ENCODE assay signal across 12 mouse cellular contexts in genomic region chr2:128265014-128265990, GRCm38 (mm10).
A peak's percentile ranks its signal among the peaks of the same experiment; 100 is the strongest.
DNase-seq lines count a peak whose midpoint lies in the region; ATAC-seq and TF ChIP-seq lines count a peak whose summit lies in the region.
"Had no signal": no experiment of that assay in that cellular context is flagged by ENCODE, and none has a peak within 500 bp of the region (broad histone marks: within the 10 kb centered on the region; RNA-seq: fewer than 3 reads in every experiment).

No protein-coding gene starts in this region.

- peaks cover 16% of the 10 kb centered on the region for H3K4me1 ChIP-seq in heart, embryonic 10.5 days
- no peaks in the 10 kb centered on the region for H3K4me1 ChIP-seq in MEL (ENCODE audit: control insufficient read depth in 1 of 2, insufficient read depth in 2 of 2, low read length in 2 of 2)
- peaks cover 4% of the 10 kb centered on the region for H3K4me1 ChIP-seq in lung, embryonic 15.5 days
- H3K4me1 ChIP-seq: liver, embryonic 12.5 days had no signal

- TF ChIP-seq CTCF in MEL (IDR thresholded peaks at IDR 0.05 in 2 of 3, conservative IDR thresholded peaks at IDR 0.05 in 1 of 3; ENCODE audit: control insufficient read depth in 1 of 3, insufficient read depth in 1 of 3, low read depth in 2 of 3, low read length in 3 of 3, poor library complexity in 1 of 3, severe bottlenecking in 1 of 3): no peak

- 0 out of 2 replicates have a peak, but pooled peaks cover 3% of the 10 kb centered on the region for H3K27me3 ChIP-seq in heart, embryonic 10.5 days (ENCODE audit: insufficient read depth, poor library complexity, severe bottlenecking)
- H3K27me3 ChIP-seq in MEL (ENCODE audit: control insufficient read depth in 1 of 2, insufficient read depth in 2 of 2, low read length in 2 of 2): peaks cover 0 to 2% of the 10 kb centered on the region in 2 experiments; a peak in 3 of 4 replicates
- H3K27me3 ChIP-seq in lung, embryonic 15.5 days: no peaks in the 10 kb centered on the region
- H3K27me3 ChIP-seq: liver, embryonic 12.5 days had no signal

- no peaks in the 10 kb centered on the region for H3K36me3 ChIP-seq in heart, embryonic 10.5 days
- H3K36me3 ChIP-seq in MEL (ENCODE audit: control insufficient read depth in 1 of 2, insufficient read depth in 2 of 2, low read length in 2 of 2): no peaks in the 10 kb centered on the region
- no peaks in the 10 kb centered on the region for H3K36me3 ChIP-seq in lung, embryonic 15.5 days
- H3K36me3 ChIP-seq: liver, embryonic 12.5 days had no signal

- peak overlapping the region; percentile 0; the same call in 1 of the 2 replicates for H3K27ac ChIP-seq in heart, embryonic 10.5 days
- no peak overlapping the region for H3K27ac ChIP-seq in MEL (ENCODE audit: control insufficient read depth, low read depth, low read length)
- peak overlapping the region; percentile 79 for H3K27ac ChIP-seq in lung, embryonic 15.5 days
- H3K27ac ChIP-seq: liver, embryonic 12.5 days had no signal

- intact Hi-C loops in heart, postnatal 25 days (cut with DNase I): no loop called here
- intact Hi-C loops in heart, postnatal 36 days (cut with DNase I): no loop called here

- H3K79me2 ChIP-seq in MEL (ENCODE audit: control insufficient read depth, insufficient read depth, low read length, poor library complexity): no peaks in the 10 kb centered on the region

- no peak for DNase-seq in heart, embryonic 10.5 days (ENCODE audit: low spot score)
- no peak for DNase-seq in heart, postnatal 25 days (ENCODE audit: low spot score)
- no peak for DNase-seq in MEL (ENCODE audit: low read depth, low spot score)
- DNase-seq in kidney, adult 18-20 months: peak; percentile 55
- no peak for DNase-seq in cerebellum, adult 11-12 months
- no peak for DNase-seq in heart, postnatal 36 days
- no peak for DNase-seq in ovary, postnatal 10 days (ENCODE audit: low spot score)
- DNase-seq: heart, postnatal 14 days; layer of hippocampus, adult 9-11 months; thymus, postnatal 4 days had no signal

- no peak for TF ChIP-seq POLR2A in MEL (IDR thresholded peaks at IDR 0.05; ENCODE audit: control insufficient read depth in 1 of 2, insufficient read depth in 1 of 2, low read depth in 1 of 2, low read length in 2 of 2, poor library complexity in 1 of 2)

- 0 out of 2 replicates have a peak overlapping the region, but pooled peaks have one; percentile 12 for H3K4me2 ChIP-seq in lung, embryonic 15.5 days
- H3K4me2 ChIP-seq: liver, embryonic 12.5 days had no signal

- 33% methylated on average over 9 of the region's 9 CpGs for WGBS in heart, embryonic 10.5 days
- WGBS in lung, embryonic 15.5 days: 43% methylated on average over 9 of the region's 9 CpGs

- peak; percentile 49; the same call in 1 of the 2 replicates for ATAC-seq in lung, embryonic 15.5 days (ENCODE audit: borderline replicate concordance, extremely low read depth, low FRiP score, low TSS enrichment)
- ATAC-seq: liver, embryonic 12.5 days had no signal

- TF ChIP-seq EP300 in MEL (IDR thresholded peaks at IDR 0.05; ENCODE audit: low read depth in 1 of 2, low read length in 2 of 2): no peak

- H3K9me3 ChIP-seq in heart, embryonic 10.5 days: no peaks in the 10 kb centered on the region
- no peaks in the 10 kb centered on the region for H3K9me3 ChIP-seq in MEL (replicated peaks; ENCODE audit: insufficient read depth, low read length)
- no peaks in the 10 kb centered on the region for H3K9me3 ChIP-seq in lung, embryonic 15.5 days
- H3K9me3 ChIP-seq: liver, embryonic 12.5 days had no signal

- H3K9ac ChIP-seq in MEL (ENCODE audit: control insufficient read depth, low read depth, low read length, poor library complexity, severe bottlenecking): no peak overlapping the region
- no peak overlapping the region for H3K9ac ChIP-seq in lung, embryonic 15.5 days
- H3K9ac ChIP-seq: liver, embryonic 12.5 days had no signal

- no peak for TF ChIP-seq RAD21 in MEL (IDR thresholded peaks at IDR 0.05; ENCODE audit: low read depth, low read length)

- H3K4me3 ChIP-seq in heart, embryonic 10.5 days: no peak overlapping the region
- no peak overlapping the region for H3K4me3 ChIP-seq in MEL (ENCODE audit: control insufficient read depth in 1 of 2, insufficient read depth in 1 of 2, low read depth in 2 of 2, low read length in 2 of 2)
- H3K4me3 ChIP-seq in lung, embryonic 15.5 days: no peak overlapping the region
- H3K4me3 ChIP-seq: liver, embryonic 12.5 days had no signal

TF ChIP-seq in MEL, 35 proteins besides CTCF, POLR2A, EP300 and RAD21:
- TF ChIP-seq ZKSCAN1 (IDR thresholded peaks at IDR 0.05; ENCODE audit: low read depth, low read length) (0 out of 2 replicates have a peak, but pooled peaks have one; percentile 35), POLR2AphosphoS5 (IDR thresholded peaks at IDR 0.05; ENCODE audit: borderline replicate concordance, low read depth, low read length) (no peak), ETS1 (IDR thresholded peaks at IDR 0.05; ENCODE audit: low read depth, low read length) (no peak)
TF ChIP-seq in MEL: peak in this region for 1.
